Mouse (Mus musculus) kidney, adult 2 months (tissue): Measurements from ENCODE around the gene Morf4l1. TPM values are rescaled to one million over a fixed set of nuclear protein-coding genes. Genes with fewer than 3 reads are reported as not detected.

ENCODE experiments used
- DNase-seq: peaks from one replicate; pipeline ENCODE4 v3.0.0; 2021
- H3K27ac ChIP-seq: fragments of 200-500 bp; 2 replicates; pipeline ENCODE4 v1.5.1; 2012; ENCODE audit warnings: low read depth, low read length, control low read depth, inconsistent platforms; ENCODE audit not compliant: insufficient read depth
- H3K27me3 ChIP-seq: fragments of 200-500 bp; replicated peaks from 2 replicates; pipeline ENCODE4 v1.6.1; 2012; ENCODE audit warnings: mild to moderate bottlenecking, moderate library complexity, low read length, inconsistent platforms; ENCODE audit not compliant: control insufficient read depth, insufficient read depth
- H3K36me3 ChIP-seq: fragments of 200-500 bp; 2 replicates; pipeline ENCODE4 v1.6.1; 2012; ENCODE audit warnings: mild to moderate bottlenecking, moderate library complexity, low read length, inconsistent platforms; ENCODE audit not compliant: control insufficient read depth, insufficient read depth
- H3K4me1 ChIP-seq: fragments of 200-500 bp; 2 replicates; pipeline ENCODE4 v1.6.1; 2011; ENCODE audit warnings: low read length; ENCODE audit not compliant: control insufficient read depth, insufficient read depth
- H3K4me3 ChIP-seq: fragments of 200-500 bp; 2 replicates; pipeline ENCODE4 v1.5.1; 2011; ENCODE audit warnings: mild to moderate bottlenecking, low read depth, low read length, control low read depth; ENCODE audit not compliant: insufficient read depth
- CTCF ChIP-seq: fragments of 200-500 bp; conservative IDR thresholded peaks from 2 replicates; pipeline ENCODE4 v1.5.1; 2011; ENCODE audit warnings: low read depth, mild to moderate bottlenecking, control low read depth, low read length, moderate library complexity, mixed read lengths; ENCODE audit not compliant: insufficient read depth, insufficient read length
- POLR2A ChIP-seq: fragments of 200-500 bp; IDR thresholded peaks from one replicate; pipeline ENCODE4 v1.6.1; 2011; ENCODE audit warnings: low read depth, low read length, control low read depth
- whole genome bisulfite sequencing: fragments of 180-500 bp; shearing (Covaris S2); methylation state at CpG from one replicate; pipeline ENCODE4 v1.1.7; 2018; 5-methylcytosine and 5-hydroxymethylcytosine counted together
- polyA plus RNA-seq: library from polyadenylated mRNA; depleted of rRNA; stranded (reverse); fragments of >200 nt; gene quantifications from 2 replicates; pipeline ENCODE4 v1.2.3, GENCODE M21; 2012

Morf4l1 gene
- polyA plus RNA-seq, 1 experiment: 126 TPM

DNA sequence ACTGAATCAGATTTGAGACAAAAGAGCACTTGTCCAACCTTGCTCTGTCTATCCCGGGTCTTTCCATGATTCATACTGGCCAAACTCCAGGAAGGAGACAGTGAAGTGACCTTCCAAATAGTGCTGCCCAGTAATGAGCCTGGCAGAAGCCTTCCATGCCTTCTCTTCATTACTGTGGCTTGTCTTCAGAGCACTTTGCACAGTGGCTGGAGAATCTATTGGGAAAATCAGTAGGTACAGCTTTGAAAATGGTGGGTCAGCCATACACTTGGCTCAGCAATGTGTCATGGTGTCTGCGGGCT, 54.0 kb downstream of the Morf4l1 start:
- 66% methylated on average over 2 of the region's 2 CpGs for WGBS

DNA sequence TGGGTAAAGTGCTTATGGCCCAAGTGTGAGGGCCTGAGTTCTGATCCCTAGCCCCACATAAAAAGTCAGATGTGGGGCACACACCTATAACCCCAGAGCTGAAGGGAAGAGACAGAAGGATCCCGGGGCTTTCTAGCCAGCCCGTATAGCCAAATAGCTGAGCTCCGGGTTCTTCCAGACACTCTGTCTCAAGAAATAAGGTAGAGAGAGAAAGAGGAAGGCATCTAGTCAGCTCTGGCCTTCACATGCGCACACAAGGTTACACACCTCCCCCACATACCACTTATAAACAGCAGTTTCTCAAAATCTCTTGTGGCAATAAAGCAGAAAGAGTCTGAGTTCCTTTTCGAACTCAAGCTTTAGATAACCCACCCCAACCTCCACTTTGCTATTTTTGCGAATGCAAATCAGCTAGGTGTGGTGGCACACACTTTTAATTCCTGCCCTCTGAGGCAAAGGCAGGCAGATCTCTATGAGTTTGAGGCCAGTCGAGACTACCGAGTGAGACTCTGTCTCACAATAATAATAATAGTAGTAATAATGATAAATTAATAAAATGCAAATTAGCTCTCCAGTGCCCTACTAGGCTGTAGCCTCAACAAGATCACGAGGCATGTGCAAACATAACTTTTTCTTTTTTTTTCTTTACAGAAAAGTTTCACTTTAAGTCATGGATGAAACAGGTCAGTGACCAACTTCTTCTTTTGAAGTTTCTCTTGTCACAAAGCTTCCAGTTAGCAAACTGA, 54.6 kb downstream of the Morf4l1 start:
- Histone ChIP-seq H3K4me3 (no peak overlapping the region), H3K4me1 (no peaks in the 10 kb centered on the region), H3K36me3 (no peaks in the 10 kb centered on the region; the same call in 1 of the 2 replicates), H3K27me3 (no peaks in the 10 kb centered on the region), H3K27ac (no peak overlapping the region)
- TF ChIP-seq POLR2A (no peak), CTCF (no peak)
- WGBS: 78% methylated on average over 9 of the region's 9 CpGs
- no peak for DNase-seq

More for the DNA sequence above, 54.0 kb downstream of the Morf4l1 start:
- H3K27ac ChIP-seq: no peak overlapping the region; the same call in 1 of the 2 replicates
- H3K4me1 ChIP-seq: no peaks in the 10 kb centered on the region
- TF ChIP-seq CTCF: no peak
- TF ChIP-seq POLR2A: no peak
- no peak for DNase-seq
- H3K4me3 ChIP-seq: no peak overlapping the region
- H3K27me3 ChIP-seq: no peaks in the 10 kb centered on the region
- H3K36me3 ChIP-seq: no peaks in the 10 kb centered on the region; the same call in 1 of the 2 replicates

DNA sequence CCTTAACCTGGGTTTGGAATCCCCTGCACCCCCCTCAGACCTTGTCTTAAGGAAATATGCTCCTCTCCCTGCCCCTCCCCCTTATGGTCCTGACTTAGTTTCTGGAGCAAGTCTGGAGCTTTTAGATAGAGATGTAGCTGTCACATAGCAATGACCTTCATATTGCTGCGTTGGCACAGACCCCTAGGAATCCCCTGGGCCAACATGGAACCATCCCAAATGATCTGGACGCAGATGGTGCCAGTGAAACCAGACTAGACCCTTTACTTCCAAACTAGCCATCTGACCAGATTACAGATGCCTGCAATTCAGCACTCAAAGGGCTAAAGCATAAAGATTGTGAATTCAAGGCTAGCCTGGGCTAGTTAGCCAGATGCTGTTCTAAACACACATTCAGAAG, 57.9 kb downstream of the Morf4l1 start:
- WGBS: 94% methylated on average over 2 of the region's 2 CpGs
- Histone ChIP-seq H3K36me3 (no peaks in the 10 kb centered on the region; the same call in 1 of the 2 replicates), H3K27me3 (no peaks in the 10 kb centered on the region), H3K4me1 (no peaks in the 10 kb centered on the region), H3K4me3 (no peak overlapping the region), H3K27ac (no peak overlapping the region)
- TF ChIP-seq CTCF (no peak), POLR2A (no peak)
- no peak for DNase-seq

DNA sequence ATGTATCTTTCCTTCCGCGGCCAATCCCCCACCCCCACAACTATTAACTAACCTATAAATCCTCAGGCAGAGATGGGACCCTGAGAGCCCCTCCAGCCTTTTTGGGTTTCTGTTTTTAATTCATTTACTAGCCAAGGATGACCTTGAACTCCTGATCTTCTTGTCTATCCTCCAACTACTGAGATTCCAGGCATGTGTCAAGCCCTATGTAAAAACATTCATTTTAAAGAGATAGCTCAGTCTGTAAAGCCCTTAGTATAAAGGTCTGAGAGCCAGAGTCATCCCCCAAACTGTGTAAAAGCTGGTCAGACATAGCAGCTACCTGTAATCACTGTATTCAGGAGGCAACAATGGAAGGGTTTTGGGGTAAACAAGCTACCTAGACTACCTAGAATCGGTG, 58.7 kb downstream of the Morf4l1 start:
- no peaks in the 10 kb centered on the region; the same call in 1 of the 2 replicates for H3K36me3 ChIP-seq
- no peaks in the 10 kb centered on the region for H3K4me1 ChIP-seq
- H3K27me3 ChIP-seq: no peaks in the 10 kb centered on the region
- H3K27ac ChIP-seq: no peak overlapping the region
- TF ChIP-seq CTCF (no peak), POLR2A (no peak)
- WGBS: 58% methylated on average over 3 of the region's 3 CpGs
- no peak for DNase-seq
- peak overlapping the region; percentile 17; the same call in 1 of the 2 replicates for H3K4me3 ChIP-seq

DNA sequence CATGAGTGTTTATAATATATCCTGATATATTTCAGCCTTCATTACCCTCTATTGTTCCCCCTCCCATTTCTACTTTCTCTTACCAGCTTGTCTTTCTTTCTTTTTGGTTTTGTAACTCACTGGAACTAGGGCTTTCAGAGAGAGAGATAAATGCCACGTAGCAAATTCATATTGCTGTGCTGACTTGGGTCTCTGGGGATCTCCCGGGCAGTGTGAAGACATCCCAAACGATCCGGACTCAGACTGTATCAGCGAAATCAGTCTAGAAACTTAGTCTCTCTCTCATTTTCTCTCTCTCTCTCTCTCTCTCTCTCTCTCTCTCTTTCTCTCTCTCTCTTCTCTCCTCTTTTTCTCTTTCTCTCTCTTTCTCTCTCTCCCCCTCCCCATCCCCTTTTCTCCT, 59.2 kb downstream of the Morf4l1 start:
- Histone ChIP-seq H3K4me1 (no peaks in the 10 kb centered on the region), H3K27ac (no peak overlapping the region), H3K36me3 (no peaks in the 10 kb centered on the region), H3K4me3 (peak overlapping the region; percentile 55), H3K27me3 (no peaks in the 10 kb centered on the region)
- whole genome bisulfite sequencing: 21% methylated on average over 5 of the region's 5 CpGs
- TF ChIP-seq CTCF: no peak
- TF ChIP-seq POLR2A: no peak
- DNase-seq: no peak

- Histone ChIP-seq H3K27me3 (no peaks in the 10 kb centered on the region), H3K4me1 (no peaks in the 10 kb centered on the region), H3K36me3 (no peaks in the 10 kb centered on the region), H3K27ac (peak overlapping the region; percentile 84), H3K4me3 (peak overlapping the region; percentile 68)
- WGBS: under 1% methylated on average over 37 of the region's 37 CpGs
- TF ChIP-seq POLR2A: peak; percentile 63
- peak; percentile 68 for TF ChIP-seq CTCF
- DNase-seq: peak; percentile 90
Measured at GRCm38 (mm10) chr9:90054371-90055145, 60.0 kb downstream of the Morf4l1 start.

- no peak for TF ChIP-seq POLR2A
- no peaks in the 10 kb centered on the region for H3K36me3 ChIP-seq
- no peak for DNase-seq
- 56% methylated on average over 2 of the region's 2 CpGs for WGBS
- peak within 1 kb of the TSS; percentile 68 for H3K4me3 ChIP-seq
- no peaks in the 10 kb centered on the region for H3K4me1 ChIP-seq
- H3K27me3 ChIP-seq: no peaks in the 10 kb centered on the region
- peak within 1 kb of the TSS; percentile 84 for H3K27ac ChIP-seq
Measured at GRCm38 (mm10) chr9:90053852-90054251, 60.7 kb downstream of the Morf4l1 start, which contains the start of gene Ctsh. TSS of gene Ctsh (plus strand) at chr9:90054152.
